ENCODE assay signal across 31 mouse cellular contexts in genomic region chr17:46598963-46599362, GRCm38 (mm10). TPM values are rescaled to one million over a fixed set of nuclear protein-coding genes. Genes with fewer than 3 reads are reported as not detected.
"Had no signal": no experiment of that assay in that cellular context is flagged by ENCODE, and none has a peak within 500 bp of the region (broad histone marks: within the 10 kb centered on the region; RNA-seq: fewer than 3 reads in every experiment).

No protein-coding gene starts in this region.

- DNase-seq: liver; liver, embryonic 13.5 days; liver, postnatal 0 days; lung, adult 18-20 months; lung, adult 2 months; lung, embryonic 14.5 days; lung, postnatal 10 days; lung, postnatal 14 days; lung, postnatal 36 days; lung, postnatal 4 days; midbrain, embryonic 14.5 days had no signal

- ATAC-seq: liver, embryonic 12.5 days; liver, postnatal 0 days; lung, postnatal 0 days; midbrain, embryonic 13.5 days; midbrain, embryonic 15.5 days; midbrain, embryonic 16.5 days had no signal

- H3K27ac ChIP-seq: limb, embryonic 10.5 days; limb, embryonic 12.5 days; limb, embryonic 13.5 days; limb, embryonic 15.5 days; liver, embryonic 12.5 days; liver, embryonic 13.5 days; liver, embryonic 14.5 days; liver, embryonic 15.5 days; lung, embryonic 15.5 days; macrophage; midbrain, embryonic 12.5 days; midbrain, embryonic 13.5 days; midbrain, embryonic 15.5 days; neural tube, embryonic 12.5 days; neural tube, embryonic 13.5 days had no signal

- H3K4me3 ChIP-seq: limb, embryonic 10.5 days; limb, embryonic 12.5 days; limb, embryonic 13.5 days; limb, embryonic 15.5 days; liver, embryonic 12.5 days; liver, embryonic 13.5 days; liver, embryonic 15.5 days; lung, embryonic 15.5 days; megakaryocyte, embryonic 14.5 days; midbrain, embryonic 10.5 days; midbrain, embryonic 12.5 days; midbrain, embryonic 13.5 days; midbrain, embryonic 15.5 days; myocyte; neural tube, embryonic 12.5 days; neural tube, embryonic 13.5 days had no signal

RNA-seq across cellular contexts. Expression of gene Ptk7, which starts 30.3 kb away (rescaled TPM):
- total RNA-seq: monocyte, adult 5-6 weeks had no signal
